Mouse (Mus musculus) fibroblast of lung, adult 2 months (primary cell): Measurements from ENCODE around the gene Nmrk2.

Experiments used
- DNase-seq: peaks from one replicate; pipeline ENCODE4 v3.0.0-alpha.2; 2011; ENCODE audit warnings: low read depth

The Nmrk2 gene

GRCm38 (mm10) chr10:81216810-81217209, 15.0 kb upstream of the Nmrk2 start:
- no peak for DNase-seq

- DNase-seq: no peak
Measured at GRCm38 (mm10) chr10:81216260-81216659, 14.4 kb upstream of the Nmrk2 start.

- no peak for DNase-seq
Measured at GRCm38 (mm10) chr10:81210154-81210553, 8.3 kb upstream of the Nmrk2 start.

GRCm38 (mm10) chr10:81204137-81204536, 2.3 kb upstream of the Nmrk2 start:
- no peak for DNase-seq

- no peak for DNase-seq
Measured at GRCm38 (mm10) chr10:81202978-81203720, 1.3 kb upstream of the Nmrk2 start.

DNA sequence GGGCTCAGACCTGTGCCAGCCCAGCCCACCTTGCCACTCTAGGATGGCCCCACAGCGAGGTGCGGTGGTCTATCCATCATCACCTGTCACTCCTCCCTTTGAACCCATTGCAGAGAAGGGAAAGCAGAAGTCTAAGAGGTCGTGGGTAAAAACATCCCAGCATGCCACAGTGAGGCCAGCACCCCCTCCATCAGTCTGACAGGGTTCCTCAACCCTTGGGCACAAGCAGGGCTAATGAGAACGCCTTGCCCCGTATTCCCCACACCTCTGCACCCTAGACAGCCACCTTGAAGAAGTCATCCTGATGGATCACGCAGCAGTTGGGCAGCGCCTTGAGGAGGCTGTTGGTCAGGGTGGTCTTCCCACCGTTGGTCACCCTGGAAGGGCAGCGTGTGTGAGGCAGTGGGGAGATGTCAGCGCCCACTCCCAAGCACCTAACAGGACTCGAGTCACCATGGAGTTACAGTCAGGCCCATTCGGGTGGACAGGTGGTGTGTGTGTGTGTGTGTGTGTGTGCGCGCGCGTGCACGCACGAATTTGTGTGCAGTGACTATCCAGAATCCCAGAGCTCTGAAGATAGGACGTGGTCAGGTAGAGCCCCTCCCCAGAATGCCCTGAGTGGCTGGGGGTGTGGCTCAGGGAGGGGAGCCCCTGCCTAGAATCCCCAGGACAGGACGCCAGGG, 1.1 kb downstream of the Nmrk2 start:
- no peak for DNase-seq

- DNase-seq: no peak
Measured at GRCm38 (mm10) chr10:81200141-81200540, 1.7 kb downstream of the Nmrk2 start.

DNA sequence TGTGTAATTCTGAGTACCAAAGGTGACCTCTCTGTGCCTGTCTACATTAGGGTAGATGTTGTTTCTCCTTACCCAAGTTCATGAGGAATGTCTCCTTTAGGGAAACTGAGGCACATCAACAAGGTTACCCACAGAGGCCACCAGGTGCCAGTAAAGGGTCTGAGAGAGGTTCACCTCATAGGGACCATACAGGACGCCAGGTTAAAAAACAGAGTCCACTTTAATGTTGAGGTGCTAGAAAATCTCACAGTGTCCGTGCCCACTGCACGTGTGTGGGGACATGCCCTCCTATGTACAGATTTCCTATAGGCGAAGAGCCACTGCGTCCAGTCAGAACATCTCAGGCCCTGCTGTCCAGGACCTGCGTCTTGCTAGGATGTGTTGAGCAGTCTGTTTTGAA, 2.9 kb downstream of the Nmrk2 start:
- DNase-seq: no peak

GRCm38 (mm10) chr10:81198230-81198629, 3.6 kb downstream of the Nmrk2 start:
- DNase-seq: no peak

DNA sequence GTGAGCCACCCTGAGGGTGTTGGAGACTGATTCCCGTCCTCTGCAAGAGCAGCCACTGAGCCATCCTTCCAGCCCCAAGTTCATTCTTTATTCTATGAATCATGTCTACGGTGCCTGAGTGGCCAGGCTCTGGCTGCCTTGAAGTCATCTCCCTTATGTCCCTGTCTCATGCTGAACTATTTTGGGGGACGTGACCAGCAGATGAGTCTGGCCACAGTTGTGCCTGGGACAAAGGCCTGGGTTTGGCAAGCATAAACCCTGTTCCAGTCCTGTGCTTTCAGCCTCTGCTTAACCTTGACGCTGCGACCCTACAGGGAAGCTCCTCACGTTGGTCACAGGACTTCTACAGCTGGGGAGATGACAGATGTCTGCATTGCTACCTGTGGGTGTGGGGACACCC, 4.5 kb downstream of the Nmrk2 start:
- no peak for DNase-seq

- DNase-seq: no peak
Measured at GRCm38 (mm10) chr10:81196470-81197065, 5.3 kb downstream of the Nmrk2 start.

- no peak for DNase-seq
Measured at GRCm38 (mm10) chr10:81195300-81195699, 6.6 kb downstream of the Nmrk2 start.

DNA sequence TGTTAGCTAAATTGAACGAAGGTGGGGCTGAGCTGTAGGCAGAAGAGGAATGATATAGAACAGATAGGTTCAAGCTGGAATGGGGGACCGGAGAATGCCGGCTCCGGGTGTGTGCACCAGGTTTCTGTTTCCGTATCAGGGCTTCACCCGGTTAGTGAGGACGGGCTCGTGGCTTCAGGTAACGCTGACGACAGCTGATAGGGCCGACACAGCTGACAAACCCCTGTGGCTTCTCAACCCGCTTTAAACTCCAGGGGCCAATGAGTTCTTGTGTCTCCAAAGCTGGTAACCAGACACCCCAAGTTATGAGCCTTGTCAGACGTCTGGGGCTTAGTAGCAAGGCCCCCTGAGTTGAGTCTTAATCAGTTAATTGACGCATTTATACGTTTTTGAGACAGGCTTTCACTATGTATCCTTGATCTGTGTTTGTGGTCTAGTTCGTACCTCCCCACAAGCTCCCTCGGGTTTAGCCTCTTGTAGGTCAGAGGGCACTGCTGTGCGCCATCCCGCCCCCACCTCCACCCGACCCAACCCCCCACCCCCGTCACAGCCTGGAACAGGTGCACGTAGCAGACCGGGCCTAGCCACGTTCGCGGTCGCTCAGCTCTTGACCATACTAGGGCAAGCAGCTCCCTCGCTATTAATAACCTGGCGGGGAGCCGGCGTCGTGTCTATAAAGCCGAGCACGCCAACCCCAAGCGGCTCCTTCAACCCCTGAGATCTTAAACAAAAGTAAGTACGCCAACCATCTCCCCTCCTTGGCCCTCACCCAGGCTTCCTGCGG, 7.7 kb downstream of the Nmrk2 start:
- DNase-seq: no peak

DNA sequence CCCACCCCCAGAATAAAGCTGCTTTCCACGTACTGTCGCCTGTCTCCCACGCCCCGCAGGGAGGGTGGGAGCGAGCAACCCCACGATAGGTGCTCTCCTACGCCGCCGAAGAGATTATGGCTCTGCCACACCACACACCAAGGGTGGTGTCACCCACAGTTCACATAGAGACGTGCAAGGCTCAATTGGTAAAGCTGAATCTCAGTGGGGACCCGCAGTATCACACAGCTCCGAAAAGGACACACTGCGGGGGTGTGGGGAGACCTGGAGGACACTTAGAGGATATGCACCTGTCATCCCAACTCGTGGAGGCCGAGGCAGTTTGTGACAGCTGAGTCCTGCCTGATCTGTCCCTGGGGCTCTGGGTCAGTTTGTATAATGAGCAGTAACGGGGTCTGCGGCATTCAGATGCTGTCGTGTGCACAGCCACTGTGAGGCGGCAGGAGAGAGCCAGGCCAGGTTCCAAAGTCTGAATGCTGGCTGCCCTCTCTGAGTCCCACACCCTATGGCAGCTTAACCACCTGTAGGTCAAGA, 8.8 kb downstream of the Nmrk2 start:
- no peak for DNase-seq

DNA sequence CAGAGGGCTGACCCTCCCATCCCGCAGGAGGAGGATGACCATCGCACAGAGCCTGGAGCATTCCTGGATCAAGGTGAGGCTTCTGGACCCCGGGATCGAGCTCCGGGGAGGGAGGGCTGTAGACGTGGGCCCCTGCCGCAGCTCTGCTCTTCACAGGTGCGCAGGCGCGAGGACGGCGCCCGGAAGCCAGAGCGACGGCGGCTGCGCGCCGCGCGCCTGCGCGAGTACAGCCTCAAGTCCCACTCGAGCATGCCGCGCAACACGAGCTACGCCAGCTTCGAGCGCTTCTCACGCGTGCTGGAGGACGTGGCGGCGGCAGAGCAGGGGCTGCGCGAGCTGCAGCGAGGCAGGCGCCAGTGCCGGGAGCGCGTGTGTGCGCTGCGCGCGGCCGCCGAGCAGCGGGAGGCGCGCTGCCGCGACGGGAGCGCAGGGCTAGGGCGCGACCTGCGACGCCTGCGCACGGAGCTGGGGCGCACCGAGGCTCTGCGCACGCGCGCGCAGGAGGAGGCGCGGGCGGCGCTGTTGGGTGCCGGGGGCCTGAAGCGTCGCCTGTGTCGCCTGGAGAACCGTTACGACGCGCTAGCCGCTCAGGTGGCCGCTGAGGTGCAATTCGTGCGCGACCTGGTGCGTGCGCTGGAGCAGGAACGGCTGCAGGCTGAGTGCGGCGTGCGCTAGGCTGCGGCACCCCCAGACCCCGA, 9.4 kb downstream of the Nmrk2 start:
- no peak for DNase-seq

- no peak for DNase-seq
Measured at GRCm38 (mm10) chr10:81191342-81191982, 10.4 kb downstream of the Nmrk2 start.

GRCm38 (mm10) chr10:81190912-81191321, 10.9 kb downstream of the Nmrk2 start:
- no peak for DNase-seq

DNA sequence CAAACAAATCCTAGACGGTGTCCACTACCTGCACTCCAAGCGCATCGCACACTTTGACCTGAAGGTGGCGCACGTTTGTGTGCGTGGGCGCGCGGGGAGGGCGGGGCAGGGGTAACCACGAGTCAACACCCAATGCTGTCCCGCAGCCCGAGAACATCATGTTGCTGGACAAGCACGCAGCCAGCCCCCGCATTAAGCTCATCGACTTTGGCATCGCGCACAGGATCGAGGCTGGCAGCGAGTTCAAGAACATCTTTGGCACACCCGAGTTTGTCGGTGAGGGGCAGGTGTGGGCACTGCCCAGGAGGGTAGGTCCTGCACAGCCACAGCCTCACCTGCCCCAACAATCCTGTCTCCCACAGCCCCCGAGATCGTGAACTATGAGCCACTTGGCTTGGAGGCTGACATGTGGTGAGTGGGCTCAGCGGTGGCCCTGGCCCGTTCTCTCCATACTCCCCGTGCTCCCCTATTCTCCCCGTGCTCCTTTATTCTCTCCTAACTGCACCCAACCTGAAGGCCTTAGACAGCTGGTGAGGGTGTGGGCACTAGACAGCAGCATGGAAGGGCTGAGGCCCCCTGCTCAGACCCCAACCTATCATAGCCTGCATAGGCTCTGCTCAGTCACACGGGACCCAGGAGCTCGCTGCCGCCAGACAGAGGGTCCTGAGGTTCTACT, 11.5 kb downstream of the Nmrk2 start:
- DNase-seq: no peak

GRCm38 (mm10) chr10:81189821-81190220, 12.0 kb downstream of the Nmrk2 start:
- DNase-seq: no peak

DNA sequence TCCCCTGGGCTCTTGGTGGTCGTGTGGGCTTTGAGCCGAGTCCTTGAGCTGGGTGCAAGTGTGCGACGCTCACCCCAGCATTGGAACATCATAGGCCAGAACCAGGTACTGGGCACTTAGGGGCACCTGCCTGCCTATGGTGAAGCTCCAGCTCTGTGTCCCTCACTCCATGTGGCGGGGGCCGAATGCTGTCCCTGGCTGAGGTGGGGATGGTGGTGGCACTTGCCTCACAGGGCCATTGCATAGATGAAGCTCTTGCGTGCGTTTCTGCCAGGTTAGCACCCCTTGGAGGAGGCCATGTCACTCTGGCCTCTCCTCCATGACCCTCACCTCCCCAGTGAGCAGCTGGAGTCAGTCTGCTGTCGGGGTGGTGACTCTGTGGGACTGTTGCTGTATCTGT, 14.7 kb downstream of the Nmrk2 start:
- no peak for DNase-seq

GRCm38 (mm10) chr10:81184765-81185164, 17.1 kb downstream of the Nmrk2 start:
- DNase-seq: no peak
